ENCODE assay signal across 9 mouse cellular contexts in genomic region chr2:152826481-152826880, GRCm38 (mm10). TPM values are rescaled to one million over a fixed set of nuclear protein-coding genes. Genes with fewer than 3 reads are reported as not detected.
DNase-seq lines count a peak whose midpoint lies in the region; ATAC-seq lines count a peak whose summit lies in the region.
"Had no signal": no experiment of that assay in that cellular context is flagged by ENCODE, and none has a peak within 500 bp of the region (broad histone marks: within the 10 kb centered on the region; RNA-seq: fewer than 3 reads in every experiment).

No protein-coding gene starts in this region.

- peak overlapping the region; percentile 73 for H3K4me2 ChIP-seq in heart, embryonic 11.5 days
- peak overlapping the region; percentile 90 for H3K4me2 ChIP-seq in liver, embryonic 11.5 days
- H3K4me2 ChIP-seq in forebrain, embryonic 15.5 days (replicated peaks), result peak overlapping the region; percentile 75
- H3K4me2 ChIP-seq in midbrain, embryonic 14.5 days (ENCODE audit: low read length), result peak overlapping the region; percentile 74

- no peak overlapping the region for H3K9ac ChIP-seq in heart, embryonic 11.5 days (ENCODE audit: low read depth, low read length)
- H3K9ac ChIP-seq in liver, embryonic 11.5 days (ENCODE audit: low read depth, low read length), result no peak overlapping the region
- H3K9ac ChIP-seq in forebrain, embryonic 15.5 days (replicated peaks), result no peak overlapping the region; the same call in 1 of the 2 replicates
- H3K9ac ChIP-seq in midbrain, embryonic 14.5 days (replicated peaks; ENCODE audit: low read length), result no peak overlapping the region

- ATAC-seq in heart, embryonic 11.5 days (replicated peaks; ENCODE audit: insufficient number of reproducible peaks, low FRiP score, low TSS enrichment), result no peak
- ATAC-seq in liver, embryonic 11.5 days (replicated peaks; ENCODE audit: low FRiP score), result no peak
- ATAC-seq in forebrain, embryonic 15.5 days (replicated peaks), result no peak
- ATAC-seq in midbrain, embryonic 14.5 days (ENCODE audit: low FRiP score, low TSS enrichment), result no peak

- WGBS in heart, embryonic 11.5 days (ENCODE audit: insufficient replicate concordance), result 60% methylated on average over 3 of the region's 3 CpGs
- 57% methylated on average over 3 of the region's 3 CpGs for WGBS in liver, embryonic 11.5 days
- 72% methylated on average over 3 of the region's 3 CpGs for WGBS in forebrain, embryonic 15.5 days
- 91% methylated on average over 3 of the region's 3 CpGs for WGBS in midbrain, embryonic 14.5 days

- peaks cover 52% of the 10 kb centered on the region for H3K4me1 ChIP-seq in heart, embryonic 11.5 days (ENCODE audit: control insufficient read depth, insufficient read depth, low read length)
- peaks cover 62% of the 10 kb centered on the region for H3K4me1 ChIP-seq in liver, embryonic 11.5 days (replicated peaks; ENCODE audit: control insufficient read depth, insufficient read depth, low read length)
- H3K4me1 ChIP-seq in forebrain, embryonic 15.5 days, result peaks cover 65% of the 10 kb centered on the region
- peaks cover 59% of the 10 kb centered on the region for H3K4me1 ChIP-seq in midbrain, embryonic 14.5 days (ENCODE audit: control insufficient read depth, insufficient read depth, low read length)

- no peaks in the 10 kb centered on the region for H3K9me3 ChIP-seq in heart, embryonic 11.5 days (replicated peaks; ENCODE audit: control insufficient read depth, low read length)
- no peaks in the 10 kb centered on the region for H3K9me3 ChIP-seq in liver, embryonic 11.5 days (ENCODE audit: control insufficient read depth, low read length)
- H3K9me3 ChIP-seq in forebrain, embryonic 15.5 days, result no peaks in the 10 kb centered on the region
- H3K9me3 ChIP-seq in midbrain, embryonic 14.5 days (ENCODE audit: control insufficient read depth, low read length), result no peaks in the 10 kb centered on the region
- H3K9me3 ChIP-seq: heart, embryonic 10.5 days had no signal

- DNase-seq in heart, adult 8-10 months (ENCODE audit: low spot score), result no peak
- DNase-seq in liver, embryonic 11.5 days (ENCODE audit: low spot score), result no peak
- DNase-seq in liver, result no peak
- DNase-seq in midbrain, embryonic 14.5 days, result no peak
- no peak for DNase-seq in right cerebral cortex, adult 2 months (ENCODE audit: low spot score in 2 of 2)
- no peak for DNase-seq in retina, embryonic 14.5 days (ENCODE audit: low spot score)

- no peak overlapping the region for H3K27ac ChIP-seq in heart, embryonic 11.5 days (ENCODE audit: low read depth, low read length)
- H3K27ac ChIP-seq in liver, embryonic 11.5 days (ENCODE audit: low read depth, low read length), result no peak overlapping the region
- H3K27ac ChIP-seq in forebrain, embryonic 15.5 days (replicated peaks), result no peak overlapping the region
- no peak overlapping the region for H3K27ac ChIP-seq in midbrain, embryonic 14.5 days (replicated peaks; ENCODE audit: low read depth, low read length)

- H3K36me3 ChIP-seq in heart, embryonic 11.5 days (ENCODE audit: control insufficient read depth, insufficient read depth, low read length), result no peaks in the 10 kb centered on the region
- H3K36me3 ChIP-seq in liver, embryonic 11.5 days (ENCODE audit: control insufficient read depth, insufficient read depth, low read length), result peaks cover 7% of the 10 kb centered on the region; the same call in 1 of the 2 replicates
- no peaks in the 10 kb centered on the region for H3K36me3 ChIP-seq in forebrain, embryonic 15.5 days
- peaks cover 24% of the 10 kb centered on the region for H3K36me3 ChIP-seq in midbrain, embryonic 14.5 days (ENCODE audit: control insufficient read depth, insufficient read depth, low read length)

- H3K4me3 ChIP-seq in heart, embryonic 11.5 days (ENCODE audit: low read depth, low read length), result peak overlapping the region; percentile 1; the same call in 1 of the 2 replicates
- 0 out of 2 replicates have a peak overlapping the region, but pooled peaks have one; percentile 2 for H3K4me3 ChIP-seq in liver, embryonic 11.5 days (ENCODE audit: low read depth, low read length)
- H3K4me3 ChIP-seq in forebrain, embryonic 15.5 days, result no peak overlapping the region
- no peak overlapping the region for H3K4me3 ChIP-seq in midbrain, embryonic 14.5 days (replicated peaks; ENCODE audit: low read depth, low read length)
- H3K4me3 ChIP-seq: heart, embryonic 10.5 days had no signal

- H3K27me3 ChIP-seq in heart, embryonic 11.5 days (ENCODE audit: control insufficient read depth, insufficient read depth, low read length), result no peaks in the 10 kb centered on the region
- no peaks in the 10 kb centered on the region for H3K27me3 ChIP-seq in liver, embryonic 11.5 days (replicated peaks; ENCODE audit: control insufficient read depth, insufficient read depth, low read length)
- no peaks in the 10 kb centered on the region for H3K27me3 ChIP-seq in forebrain, embryonic 15.5 days
- H3K27me3 ChIP-seq in midbrain, embryonic 14.5 days (ENCODE audit: control insufficient read depth, insufficient read depth, low read length), result no peaks in the 10 kb centered on the region

RNA-seq across cellular contexts. Expression of gene Bcl2l1, which starts 5.0 kb away (rescaled TPM):
- polyA plus RNA-seq in heart, embryonic 11.5 days (2014; fragmentation: Nextera tagmentation; extraction: Ambion mirVana), result 69.8 and 73.1 TPM in 2 replicates
- 10 to 100 TPM; 46.9 to 66.6 (median 51.4) TPM for total RNA-seq in heart, adult 8-10 months (2022)
- 61.7 and 69.3 TPM in 2 replicates for polyA plus RNA-seq in liver, embryonic 11.5 days (2014; fragmentation: Nextera tagmentation; extraction: Ambion mirVana)
- polyA plus RNA-seq in forebrain, embryonic 15.5 days (2015; fragmentation: Nextera tagmentation; extraction: Ambion mirVana), result 179 and 183 TPM in 2 replicates
- polyA plus RNA-seq in midbrain, embryonic 14.5 days (2014; fragmentation: Nextera tagmentation; extraction: Ambion mirVana), result 171 and 208 TPM in 2 replicates

RNA-seq across cellular contexts. Expression of gene Tpx2, which starts 21.3 kb away (rescaled TPM):
- 81.0 and 88.3 TPM in 2 replicates for polyA plus RNA-seq in heart, embryonic 11.5 days (2014; fragmentation: Nextera tagmentation; extraction: Ambion mirVana)
- total RNA-seq in heart, adult 8-10 months (2022), result 1 to 10 TPM in 2 of 4 experiments, under 1 TPM in 2; 0.65 to 1.4 (median 0.91) TPM
- polyA plus RNA-seq in liver, embryonic 11.5 days (2014; fragmentation: Nextera tagmentation; extraction: Ambion mirVana), result 107 and 118 TPM in 2 replicates
- polyA plus RNA-seq in forebrain, embryonic 15.5 days (2015; fragmentation: Nextera tagmentation; extraction: Ambion mirVana), result 50.6 and 51.1 TPM in 2 replicates
- polyA plus RNA-seq in midbrain, embryonic 14.5 days (2014; fragmentation: Nextera tagmentation; extraction: Ambion mirVana), result 14.2 and 27.5 TPM in 2 replicates

Comparison
In these comparisons a context has a peak if more than half of its experiments do, and no peak if none do; other contexts are left out.
1. H3K4me3 ChIP-seq: peak in heart, embryonic 11.5 days (single experiment) and liver, embryonic 11.5 days (single experiment); none in forebrain, embryonic 15.5 days (single experiment) and midbrain, embryonic 14.5 days (single experiment).
2. Peak in every context shown above with its lines, with median percentiles within 50 percentile points of each other: H3K4me2 ChIP-seq.